In genomic region chr10:44347549-44348172, GRCm38 (mm10) we compare ENCODE assay signal across 26 mouse cellular contexts.
"Had no signal": no experiment of that assay in that cellular context is flagged by ENCODE, and none has a peak within 500 bp of the region (broad histone marks: within the 10 kb centered on the region; RNA-seq: fewer than 3 reads in every experiment).

No protein-coding gene starts in this region.

- H3K4me3 ChIP-seq: gastrocnemius, adult 2 months; heart, embryonic 10.5 days; heart, embryonic 12.5 days; hindbrain, embryonic 15.5 days; kidney, embryonic 15.5 days; left cerebral cortex, adult 2 months; limb, embryonic 10.5 days; limb, embryonic 12.5 days; liver, embryonic 13.5 days had no signal

- H3K27ac ChIP-seq: gastrocnemius, adult 2 months; heart, embryonic 10.5 days; hindbrain, embryonic 15.5 days; hindbrain, postnatal 0 days; kidney, embryonic 15.5 days; kidney, postnatal 0 days; left cerebral cortex, adult 2 months; limb, embryonic 10.5 days; limb, embryonic 12.5 days; liver, embryonic 13.5 days had no signal

- H3K27me3 ChIP-seq: heart, embryonic 12.5 days; hindbrain, embryonic 15.5 days; kidney, embryonic 15.5 days; limb, embryonic 12.5 days; liver, embryonic 13.5 days had no signal

- H3K9ac ChIP-seq: heart, embryonic 12.5 days; hindbrain, embryonic 15.5 days; kidney, embryonic 15.5 days; limb, embryonic 12.5 days; liver, embryonic 13.5 days had no signal

- ATAC-seq: forebrain, embryonic 16.5 days; hindbrain, postnatal 0 days; intestine, embryonic 16.5 days had no signal

- H3K4me1 ChIP-seq: hindbrain, embryonic 15.5 days; kidney, embryonic 15.5 days; limb, embryonic 10.5 days; limb, embryonic 12.5 days had no signal

- DNase-seq: gastrocnemius, adult 2 months; gastrocnemius, postnatal 10 days; gastrocnemius, postnatal 25 days; heart, adult 18-20 months; heart, postnatal 10 days; heart, postnatal 36 days; kidney, adult 11 months; kidney, adult 2 months; kidney, adult 9 months; kidney, postnatal 14 days; kidney, postnatal 36 days; layer of hippocampus, adult 9-11 months; liver; liver, embryonic 13.5 days had no signal

- H3K9me3 ChIP-seq: heart, embryonic 10.5 days; heart, embryonic 12.5 days; hindbrain, embryonic 15.5 days; kidney, embryonic 15.5 days; limb, embryonic 10.5 days; limb, embryonic 12.5 days; liver, embryonic 13.5 days had no signal

- H3K4me2 ChIP-seq: heart, embryonic 12.5 days; hindbrain, embryonic 15.5 days; kidney, embryonic 15.5 days; limb, embryonic 12.5 days; liver, embryonic 11.5 days; liver, embryonic 13.5 days had no signal

- H3K36me3 ChIP-seq: heart, embryonic 10.5 days; hindbrain, embryonic 15.5 days had no signal
